Mouse (Mus musculus) brain, embryonic 14.5 days (tissue): ENCODE data around the gene Ltbp1.

Source experiments
- CTCF ChIP-seq: fragments of 200-500 bp; IDR thresholded peaks from 2 replicates; pipeline ENCODE4 v1.5.1; 2012; ENCODE audit warnings: inconsistent platforms, mild to moderate bottlenecking, moderate library complexity, borderline replicate concordance; ENCODE audit not compliant: insufficient read depth, insufficient read length; ENCODE audit errors: extremely low read depth
- POLR2A ChIP-seq: fragments of 200-500 bp; IDR thresholded peaks from 2 replicates; pipeline ENCODE4 v1.6.1; 2012; ENCODE audit warnings: mild to moderate bottlenecking, inconsistent platforms, borderline replicate concordance; ENCODE audit not compliant: poor library complexity, insufficient read depth, insufficient read length, severe bottlenecking; ENCODE audit errors: extremely low read depth

GRCm38 (mm10) chr17:75004820-75005219, 548 bp upstream of the Ltbp1 start:
- TF ChIP-seq CTCF = peak; percentile 87
- no peak for TF ChIP-seq POLR2A
